Mouse (Mus musculus): ENCODE measurements around the gene Paox. TPM values are rescaled to one million over a fixed set of nuclear protein-coding genes. Genes with fewer than 3 reads are reported as not detected.
"Not testable (repeated sequence)": the region's sequence is repeated elsewhere in the genome, so short reads cannot be mapped to it uniquely, and the experiment has no call there.

Paox gene
- polyA plus RNA-seq, 1 experiment from 2014 or later = 8.8 TPM

DNA sequence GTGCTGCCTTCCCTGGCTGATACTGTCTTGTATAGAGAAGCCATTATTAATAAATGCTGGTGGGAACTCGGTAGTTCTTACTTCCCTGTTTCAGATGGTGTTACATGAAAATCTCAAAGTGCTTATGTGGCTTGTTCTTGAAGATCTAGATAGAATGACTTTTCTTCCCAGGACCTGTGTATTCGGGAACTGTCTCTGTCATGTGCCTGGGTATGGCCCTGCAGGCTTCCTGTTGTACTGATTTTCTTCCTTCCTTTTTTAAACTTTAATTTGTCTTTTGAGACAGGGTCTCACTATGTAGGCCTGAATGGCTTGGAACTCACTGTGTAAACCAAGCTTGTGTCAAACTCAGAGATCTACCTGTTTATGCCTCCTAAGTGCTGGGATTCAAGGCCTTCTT lies 12.3 kb downstream of the Paox start:
- no peak overlapping the region for H3K27ac ChIP-seq (ENCODE audit: low read depth, low read length)
- ATAC-seq (no peak), DNase-seq (ENCODE audit: low spot score) (no peak)
- no peaks in the 10 kb centered on the region for H3K36me3 ChIP-seq (ENCODE audit: control insufficient read depth, insufficient read depth, low read length)
- no peak overlapping the region for H3K9ac ChIP-seq (ENCODE audit: low read length)
- WGBS = 89% methylated on average over 2 of the region's 2 CpGs
- no peak overlapping the region for H3K4me2 ChIP-seq (ENCODE audit: low read length)
- no peaks in the 10 kb centered on the region for H3K4me1 ChIP-seq (ENCODE audit: control insufficient read depth, insufficient read depth, low read length)
- no peaks in the 10 kb centered on the region for H3K9me3 ChIP-seq (replicated peaks; ENCODE audit: control insufficient read depth, low read length)
- no peak overlapping the region for H3K4me3 ChIP-seq (ENCODE audit: low read depth, low read length)
- H3K27me3 ChIP-seq (replicated peaks; ENCODE audit: control insufficient read depth, insufficient read depth, low read length) = no peaks in the 10 kb centered on the region

- not testable (repeated sequence) for H3K4me2 ChIP-seq (ENCODE audit: low read length); H3K9ac ChIP-seq (ENCODE audit: low read length); DNase-seq (ENCODE audit: low spot score); H3K27me3 ChIP-seq (replicated peaks; ENCODE audit: control insufficient read depth, insufficient read depth, low read length); H3K27ac ChIP-seq (ENCODE audit: low read depth, low read length); H3K9me3 ChIP-seq (replicated peaks; ENCODE audit: control insufficient read depth, low read length); H3K4me1 ChIP-seq (ENCODE audit: control insufficient read depth, insufficient read depth, low read length); H3K36me3 ChIP-seq (ENCODE audit: control insufficient read depth, insufficient read depth, low read length); H3K4me3 ChIP-seq (ENCODE audit: low read depth, low read length); ATAC-seq
- 83% methylated on average over 7 of the region's 7 CpGs for WGBS
Measured at GRCm38 (mm10) chr7:140132184-140132583, 16.6 kb downstream of the Paox start.

DNA sequence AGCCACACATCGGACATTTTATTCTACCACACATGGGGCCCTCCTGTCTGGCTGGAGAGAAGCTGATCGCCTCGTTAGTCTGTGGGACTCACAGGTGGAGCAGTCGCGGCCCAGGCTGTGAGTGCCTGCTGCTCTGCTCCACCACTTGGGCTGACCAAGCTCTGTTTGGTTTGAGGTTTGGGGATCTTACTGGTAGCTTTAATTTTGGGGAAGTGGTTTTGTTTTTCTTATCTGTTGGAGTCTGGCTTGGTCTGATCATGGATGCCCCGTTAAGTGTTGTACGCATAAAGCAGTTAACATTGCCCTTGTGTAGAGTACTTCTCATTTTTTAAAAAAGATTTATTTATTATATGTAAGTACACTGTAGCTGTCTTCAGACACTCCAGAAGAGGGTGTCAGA lies 18.4 kb downstream of the Paox start:
- WGBS = 90% methylated on average over 4 of the region's 7 CpGs
- DNase-seq (ENCODE audit: low spot score); H3K9me3 ChIP-seq (replicated peaks; ENCODE audit: control insufficient read depth, low read length); H3K27me3 ChIP-seq (replicated peaks; ENCODE audit: control insufficient read depth, insufficient read depth, low read length); H3K4me2 ChIP-seq (ENCODE audit: low read length); H3K9ac ChIP-seq (ENCODE audit: low read length); H3K4me3 ChIP-seq (ENCODE audit: low read depth, low read length); H3K27ac ChIP-seq (ENCODE audit: low read depth, low read length); ATAC-seq; H3K36me3 ChIP-seq (ENCODE audit: control insufficient read depth, insufficient read depth, low read length); H3K4me1 ChIP-seq (ENCODE audit: control insufficient read depth, insufficient read depth, low read length): not testable (repeated sequence)

GRCm38 (mm10) chr7:140135106-140135770 lies 19.6 kb downstream of the Paox start:
- WGBS = 90% methylated on average over 5 of the region's 5 CpGs

DNA sequence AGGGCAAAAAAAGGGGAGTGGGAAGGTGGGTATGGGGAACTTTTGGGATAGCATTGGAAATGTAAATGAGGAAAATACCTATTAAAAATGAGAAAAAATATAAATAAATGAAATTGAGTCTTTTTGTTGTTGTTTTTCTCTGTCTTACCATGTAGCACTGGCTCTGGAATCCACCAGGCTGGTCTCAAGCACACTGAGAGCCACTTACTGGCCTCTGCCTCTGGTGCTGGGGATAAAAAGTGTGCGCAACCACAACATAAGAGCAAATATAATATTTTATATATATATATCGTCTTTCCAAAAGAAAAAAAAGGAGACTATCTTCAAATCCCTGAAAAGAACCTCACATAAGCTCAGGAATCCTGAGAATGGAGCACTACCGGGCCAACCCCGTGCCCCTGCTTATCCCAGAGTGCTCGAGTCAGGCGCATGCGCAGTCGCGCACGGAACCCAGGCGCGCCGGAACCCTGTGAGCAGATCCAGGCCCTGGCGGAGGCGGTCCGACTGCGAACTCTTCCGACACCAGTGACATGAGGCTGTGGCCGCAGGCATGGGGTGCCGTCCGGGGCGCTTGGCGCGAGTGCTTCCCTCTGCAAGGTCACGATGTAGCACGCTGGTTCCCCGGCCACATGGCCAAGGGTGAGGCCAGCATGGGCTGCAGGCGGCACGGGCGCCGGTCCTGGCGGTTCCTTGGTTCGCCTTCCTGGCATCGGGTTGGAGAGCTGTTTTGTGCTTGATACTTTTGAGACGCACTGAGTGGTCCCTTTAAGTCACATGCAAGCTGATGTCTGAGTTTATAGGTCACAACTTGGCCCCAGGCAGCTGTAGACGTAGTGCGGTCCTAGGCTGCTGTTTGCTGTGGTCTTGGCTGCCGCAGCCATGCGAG lies 21.8 kb downstream of the Paox start, which contains the start of gene Mtg1:
Mtg1 (plus strand) TSS at position 430 of the 886 bp plus-strand sequence.
- peak; percentile 95 for DNase-seq (ENCODE audit: low spot score)
- peak within 1 kb of the TSS; percentile 78 for H3K9ac ChIP-seq (ENCODE audit: low read length)
- peaks cover 3% of the 10 kb centered on the region; the same call in 1 of the 2 replicates for H3K4me1 ChIP-seq (ENCODE audit: control insufficient read depth, insufficient read depth, low read length)
- 1% methylated on average over 39 of the region's 39 CpGs for WGBS
- no peaks in the 10 kb centered on the region for H3K27me3 ChIP-seq (replicated peaks; ENCODE audit: control insufficient read depth, insufficient read depth, low read length)
- no peaks in the 10 kb centered on the region for H3K36me3 ChIP-seq (ENCODE audit: control insufficient read depth, insufficient read depth, low read length)
- peak; percentile 98 for ATAC-seq
- H3K4me2 ChIP-seq (ENCODE audit: low read length) = peak within 1 kb of the TSS; percentile 73
- no peaks in the 10 kb centered on the region for H3K9me3 ChIP-seq (replicated peaks; ENCODE audit: control insufficient read depth, low read length)
- H3K4me3 ChIP-seq (ENCODE audit: low read depth, low read length) = peak within 1 kb of the TSS; percentile 64
- peak within 1 kb of the TSS; percentile 56; the same call in 1 of the 2 replicates for H3K27ac ChIP-seq (ENCODE audit: low read depth, low read length)

More at GRCm38 (mm10) chr7:140135106-140135770, 19.6 kb downstream of the Paox start:
- Histone ChIP-seq H3K9ac (ENCODE audit: low read length) (no peak overlapping the region), H3K27me3 (replicated peaks; ENCODE audit: control insufficient read depth, insufficient read depth, low read length) (no peaks in the 10 kb centered on the region), H3K36me3 (ENCODE audit: control insufficient read depth, insufficient read depth, low read length) (no peaks in the 10 kb centered on the region), H3K4me1 (ENCODE audit: control insufficient read depth, insufficient read depth, low read length) (peaks cover 3% of the 10 kb centered on the region; the same call in 1 of the 2 replicates), H3K9me3 (replicated peaks; ENCODE audit: control insufficient read depth, low read length) (no peaks in the 10 kb centered on the region), H3K27ac (ENCODE audit: low read depth, low read length) (no peak overlapping the region), H3K4me3 (ENCODE audit: low read depth, low read length) (no peak overlapping the region), H3K4me2 (ENCODE audit: low read length) (no peak overlapping the region)
- DNase-seq (ENCODE audit: low spot score) = no peak
- ATAC-seq = no peak

GRCm38 (mm10) chr7:140138021-140138310 lies 22.4 kb downstream of the Paox start:
- Histone ChIP-seq H3K4me3 (ENCODE audit: low read depth, low read length) (peak overlapping the region; percentile 64), H3K9me3 (replicated peaks; ENCODE audit: control insufficient read depth, low read length) (no peaks in the 10 kb centered on the region), H3K4me1 (ENCODE audit: control insufficient read depth, insufficient read depth, low read length) (peaks cover 3% of the 10 kb centered on the region; the same call in 1 of the 2 replicates), H3K4me2 (ENCODE audit: low read length) (peak overlapping the region; percentile 73), H3K27ac (ENCODE audit: low read depth, low read length) (peak overlapping the region; percentile 56; the same call in 1 of the 2 replicates), H3K9ac (ENCODE audit: low read length) (peak overlapping the region; percentile 78), H3K36me3 (ENCODE audit: control insufficient read depth, insufficient read depth, low read length) (no peaks in the 10 kb centered on the region), H3K27me3 (replicated peaks; ENCODE audit: control insufficient read depth, insufficient read depth, low read length) (no peaks in the 10 kb centered on the region)
- WGBS = under 1% methylated on average over 8 of the region's 8 CpGs
- ATAC-seq = no peak
- no peak for DNase-seq (ENCODE audit: low spot score)

- DNase-seq (ENCODE audit: low spot score) = peak; percentile 77
- ATAC-seq = no peak
- H3K9me3 ChIP-seq (replicated peaks; ENCODE audit: control insufficient read depth, low read length) = no peaks in the 10 kb centered on the region
Measured at GRCm38 (mm10) chr7:140141350-140141749, 25.8 kb downstream of the Paox start.

GRCm38 (mm10) chr7:140144550-140144949 lies 29.0 kb downstream of the Paox start:
- 87% methylated on average over 4 of the region's 4 CpGs for WGBS
- no peak overlapping the region for H3K9ac ChIP-seq (ENCODE audit: low read length)
- no peaks in the 10 kb centered on the region for H3K27me3 ChIP-seq (replicated peaks; ENCODE audit: control insufficient read depth, insufficient read depth, low read length)
- H3K9me3 ChIP-seq (replicated peaks; ENCODE audit: control insufficient read depth, low read length) = no peaks in the 10 kb centered on the region
- H3K36me3 ChIP-seq (ENCODE audit: control insufficient read depth, insufficient read depth, low read length) = peaks cover 7% of the 10 kb centered on the region; the same call in 1 of the 2 replicates
- H3K4me3 ChIP-seq (ENCODE audit: low read depth, low read length) = no peak overlapping the region
- H3K27ac ChIP-seq (ENCODE audit: low read depth, low read length) = no peak overlapping the region
- ATAC-seq (no peak), DNase-seq (ENCODE audit: low spot score) (no peak)
- no peak overlapping the region for H3K4me2 ChIP-seq (ENCODE audit: low read length)
- H3K4me1 ChIP-seq (ENCODE audit: control insufficient read depth, insufficient read depth, low read length) = no peaks in the 10 kb centered on the region

More at GRCm38 (mm10) chr7:140141350-140141749, 25.8 kb downstream of the Paox start:
- H3K9ac ChIP-seq (ENCODE audit: low read length) = no peak overlapping the region
- 10% methylated on average over 14 of the region's 14 CpGs for WGBS
- H3K27me3 ChIP-seq (replicated peaks; ENCODE audit: control insufficient read depth, insufficient read depth, low read length) = no peaks in the 10 kb centered on the region
- H3K4me2 ChIP-seq (ENCODE audit: low read length) = no peak overlapping the region
- no peaks in the 10 kb centered on the region for H3K36me3 ChIP-seq (ENCODE audit: control insufficient read depth, insufficient read depth, low read length)
- no peak overlapping the region for H3K4me3 ChIP-seq (ENCODE audit: low read depth, low read length)
- H3K27ac ChIP-seq (ENCODE audit: low read depth, low read length) = no peak overlapping the region
- peaks cover 3% of the 10 kb centered on the region; the same call in 1 of the 2 replicates for H3K4me1 ChIP-seq (ENCODE audit: control insufficient read depth, insufficient read depth, low read length)

Data from forebrain, embryonic 14.5 days (tissue).